Mouse (Mus musculus) CD8-positive naive resting alpha-beta T cell, adult 2 months (primary cell): ENCODE measurements around the gene Vmn1r176.
"Not testable (repeated sequence)": the region's sequence is repeated elsewhere in the genome, so short reads cannot be mapped to it uniquely, and the experiment has no call there.

Source experiments
- DNase-seq, 2 experiments: peaks; one replicate each; pipeline ENCODE4 v3.0.0; 2022; ENCODE audit warnings: low read depth in 2 of 2, low spot score in 2 of 2

The Vmn1r176 gene

DNA sequence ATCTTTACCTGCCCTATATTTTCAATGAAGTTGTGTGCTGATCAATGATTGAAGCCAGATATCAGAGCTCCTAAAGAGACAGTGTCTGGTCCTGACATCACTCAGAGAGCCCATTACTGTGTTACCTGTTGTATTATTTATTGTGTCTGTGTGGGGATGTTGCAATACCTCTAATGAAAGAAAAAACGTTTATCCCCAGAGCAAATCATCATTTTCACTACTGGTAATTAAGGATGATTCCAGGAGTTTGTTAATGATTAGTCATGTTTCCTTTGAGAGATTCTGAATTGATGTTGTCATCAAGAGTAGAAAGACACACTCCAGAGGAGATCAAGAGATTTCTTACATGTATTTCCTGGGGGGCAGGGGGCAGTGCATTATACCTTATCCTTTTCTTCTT, at the start of gene Vmn1r176:
Vmn1r176 (minus strand) TSS at position 101 of the 400 bp plus-strand sequence.
- not testable (repeated sequence) for DNase-seq

DNA sequence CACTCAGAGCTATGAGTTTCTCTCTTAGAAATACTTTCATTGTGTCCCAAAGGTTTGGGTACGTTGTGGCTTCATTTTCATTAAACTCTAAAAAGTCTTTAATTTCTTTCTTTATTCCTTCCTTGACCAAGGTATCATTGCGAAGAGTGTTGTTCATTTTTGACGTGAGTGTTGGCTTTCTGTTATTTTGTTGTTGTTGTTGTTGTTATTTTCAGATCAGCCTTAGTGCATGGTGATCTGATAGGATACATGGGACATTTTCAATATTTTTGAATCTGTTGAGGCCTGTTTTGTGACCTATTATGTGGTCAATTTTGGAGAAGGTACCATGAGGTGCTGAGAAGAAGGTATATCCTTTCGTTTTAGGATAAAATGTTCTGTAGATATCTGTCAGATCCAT, 39.7 kb upstream of the Vmn1r176 start:
- DNase-seq: not testable (repeated sequence)

DNA sequence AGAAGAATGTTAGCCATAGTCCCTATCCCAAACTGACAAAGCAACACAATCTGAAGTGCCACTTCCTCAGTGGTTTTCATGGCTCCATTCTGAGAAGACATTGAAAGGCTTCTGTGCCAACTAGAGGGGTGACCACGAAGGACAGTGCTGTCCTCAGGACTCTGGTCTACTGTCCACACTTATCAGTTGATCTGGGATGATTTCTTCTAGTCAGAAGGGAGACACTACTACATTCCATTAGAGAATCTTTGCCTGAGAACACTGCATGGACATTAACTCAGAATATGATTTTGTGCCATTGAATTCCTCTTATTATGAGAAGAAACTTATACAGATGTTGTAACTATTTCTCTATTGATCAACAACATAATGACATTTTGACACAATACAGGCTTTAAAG, 29.2 kb upstream of the Vmn1r176 start, which contains the start of gene Vmn1r177:
Vmn1r177 (minus strand) TSS at position 101 of the 400 bp plus-strand sequence.
- not testable (repeated sequence) for DNase-seq

DNA sequence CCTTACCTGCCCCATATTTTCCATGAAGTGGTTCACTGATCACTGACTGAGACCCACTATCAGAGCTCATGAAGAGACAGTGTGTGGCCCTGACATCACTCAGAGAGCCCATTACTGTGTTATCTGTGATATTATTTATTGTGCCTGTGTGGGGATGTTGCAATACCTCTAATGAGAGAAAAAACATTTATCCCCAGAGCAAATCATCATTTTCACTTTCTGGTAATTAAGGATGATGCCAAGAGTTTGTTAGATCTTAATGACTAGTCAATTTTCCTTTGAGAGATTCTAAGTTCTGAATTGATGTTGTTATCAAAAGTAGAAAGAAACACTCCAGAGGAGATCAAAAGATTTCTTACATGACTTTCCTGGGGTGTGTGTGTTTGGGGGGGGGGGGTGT, 26.6 kb downstream of the Vmn1r176 start, which contains the start of gene Vmn1r175:
Vmn1r175 (minus strand) TSS at position 101 of the 400 bp plus-strand sequence.
- DNase-seq: not testable (repeated sequence)

DNA sequence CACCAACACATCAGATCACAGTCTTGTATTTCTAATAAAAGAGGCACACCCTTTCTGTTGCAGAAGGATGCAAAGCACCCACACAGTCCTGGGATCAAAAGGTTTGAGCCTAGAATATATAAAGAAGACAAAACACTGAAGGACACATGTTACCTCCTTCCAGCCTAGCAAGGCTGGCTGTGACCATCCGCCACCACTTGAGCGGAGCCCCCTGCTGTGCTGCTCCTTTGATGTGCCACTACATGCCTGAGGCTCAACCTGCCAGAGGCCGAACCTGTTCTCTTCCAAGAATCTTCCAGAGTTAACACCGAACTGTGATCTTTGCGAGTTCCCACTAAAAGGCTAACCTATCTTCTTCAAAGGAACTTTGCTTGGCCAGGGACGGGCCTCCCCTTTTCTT, 52.6 kb downstream of the Vmn1r176 start:
- DNase-seq: no peak
